Mouse (Mus musculus) stomach, postnatal 0 days (tissue): ENCODE results near the gene Il17re. TPM values are rescaled to one million over a fixed set of nuclear protein-coding genes. Genes with fewer than 3 reads are reported as not detected.

Experiments used
- ATAC-seq: fragments of 200-750 bp; cut with Nextera tagmentation; 2 replicates; pipeline ENCODE4 v1.8.0; 2017; ENCODE audit not compliant: low FRiP score, low TSS enrichment
- DNase-seq: peaks from one replicate; pipeline ENCODE4 v3.0.0-alpha.2; 2016; ENCODE audit warnings: low spot score
- H3K27ac ChIP-seq: fragments of 300-500 bp; sonication (generic); replicated peaks from 2 replicates; pipeline ENCODE4 v1.5.1; 2014; ENCODE audit warnings: mild to moderate bottlenecking, control low read depth
- H3K27me3 ChIP-seq: fragments of 300-500 bp; sonication (generic); 2 replicates; pipeline ENCODE4 v1.6.1; 2014; ENCODE audit warnings: low read length; ENCODE audit not compliant: control insufficient read depth, insufficient read depth
- H3K36me3 ChIP-seq: fragments of 300-500 bp; sonication (generic); 2 replicates; pipeline ENCODE4 v1.6.1; 2014; ENCODE audit warnings: low read length, mixed read lengths; ENCODE audit not compliant: control insufficient read depth, insufficient read depth
- H3K4me1 ChIP-seq: fragments of 300-500 bp; sonication (generic); replicated peaks from 2 replicates; pipeline ENCODE4 v1.6.1; 2014; ENCODE audit warnings: antibody characterized with exemption; ENCODE audit not compliant: control insufficient read depth, insufficient read depth
- H3K4me2 ChIP-seq: fragments of 300-500 bp; sonication (generic); replicated peaks from 2 replicates; pipeline ENCODE4 v1.6.1; 2014; ENCODE audit warnings: low read depth, mild to moderate bottlenecking, control low read depth, moderate library complexity
- H3K4me3 ChIP-seq: fragments of 300-500 bp; sonication (generic); 2 replicates; pipeline ENCODE4 v1.5.1; 2014; ENCODE audit warnings: low read depth, low read length, control low read depth
- H3K9ac ChIP-seq: fragments of 300-500 bp; sonication (generic); 2 replicates; pipeline ENCODE4 v1.6.1; 2014; ENCODE audit warnings: mild to moderate bottlenecking, low read length, control low read depth, mixed read lengths
- H3K9me3 ChIP-seq: fragments of 300-500 bp; sonication (generic); 2 replicates; pipeline ENCODE4 v1.6.1; 2016; ENCODE audit warnings: low read length; ENCODE audit not compliant: control insufficient read depth
- CTCF ChIP-seq: IDR thresholded peaks from 2 replicates; pipeline ENCODE4 v1.5.1; 2016; ENCODE audit warnings: antibody characterized with exemption, low read depth, mild to moderate bottlenecking, moderate library complexity
- EP300 ChIP-seq: optimal IDR thresholded peaks from 2 replicates; pipeline ENCODE3; 2016; ENCODE audit warnings: antibody characterized with exemption
- WGBS: fragments of 180-500 bp; shearing (Covaris S2); extraction: QIAGEN DNeasy Blood & Tissue Kit; methylation state at CpG from one replicate; pipeline ENCODE4 v1.1.7; 2014; 5-methylcytosine and 5-hydroxymethylcytosine counted together
- polyA plus RNA-seq: library from polyadenylated mRNA; unstranded; fragments of >200 nt; fragmentation: Nextera tagmentation; extraction: Ambion mirVana; gene quantifications from 2 replicates; pipeline ENCODE4 v1.2.1, GENCODE M21; 2015

Gene Il17re
- polyA plus RNA-seq, 1 experiment from 2014 or later, result 25.5 TPM

- no peak overlapping the region for H3K27ac ChIP-seq
- DNase-seq (no peak), ATAC-seq (no peak)
- no peaks in the 10 kb centered on the region for H3K36me3 ChIP-seq
- H3K4me2 ChIP-seq, result no peak overlapping the region
- WGBS, result 50% methylated on average over 3 of the region's 3 CpGs
- no peaks in the 10 kb centered on the region for H3K27me3 ChIP-seq
- no peak overlapping the region for H3K9ac ChIP-seq
- no peaks in the 10 kb centered on the region for H3K4me1 ChIP-seq
- no peaks in the 10 kb centered on the region for H3K9me3 ChIP-seq
- TF ChIP-seq CTCF, result no peak
- no peak for TF ChIP-seq EP300
- no peak overlapping the region for H3K4me3 ChIP-seq
Measured at GRCm38 (mm10) chr6:113431801-113432200, 26.5 kb upstream of the Il17re start.

- ATAC-seq (no peak), DNase-seq (no peak)
- Histone ChIP-seq H3K9me3 (no peaks in the 10 kb centered on the region), H3K27me3 (no peaks in the 10 kb centered on the region), H3K4me3 (no peak overlapping the region; the same call in 1 of the 2 replicates), H3K4me2 (no peak overlapping the region), H3K36me3 (no peaks in the 10 kb centered on the region), H3K9ac (no peak overlapping the region), H3K27ac (no peak overlapping the region), H3K4me1 (no peaks in the 10 kb centered on the region)
- TF ChIP-seq EP300 (no peak), CTCF (no peak)
- WGBS, result 59% methylated on average over 3 of the region's 3 CpGs
Measured at GRCm38 (mm10) chr6:113433661-113434060, 24.6 kb upstream of the Il17re start.

GRCm38 (mm10) chr6:113434691-113435090, 23.6 kb upstream of the Il17re start:
- Histone ChIP-seq H3K4me3 (no peak overlapping the region), H3K36me3 (no peaks in the 10 kb centered on the region), H3K27me3 (no peaks in the 10 kb centered on the region), H3K27ac (peak overlapping the region; percentile 79), H3K4me2 (no peak overlapping the region), H3K4me1 (no peaks in the 10 kb centered on the region), H3K9ac (no peak overlapping the region), H3K9me3 (no peaks in the 10 kb centered on the region)
- peak; percentile 81 for DNase-seq
- WGBS, result 48% methylated on average over 7 of the region's 7 CpGs
- ATAC-seq, result peak; percentile 90
- TF ChIP-seq CTCF, result peak; percentile 28; the same call in 1 of the 2 replicates
- TF ChIP-seq EP300, result no peak

- H3K4me2 ChIP-seq, result no peak within 1 kb of the TSS
- DNase-seq, result no peak
- no peak within 1 kb of the TSS for H3K4me3 ChIP-seq
- no peaks in the 10 kb centered on the region for H3K27me3 ChIP-seq
- H3K4me1 ChIP-seq, result no peaks in the 10 kb centered on the region
- peak within 1 kb of the TSS; percentile 79 for H3K27ac ChIP-seq
- no peaks in the 10 kb centered on the region for H3K36me3 ChIP-seq
- 79% methylated on average over 9 of the region's 9 CpGs for WGBS
- TF ChIP-seq CTCF, result no peak
- TF ChIP-seq EP300, result no peak
- no peaks in the 10 kb centered on the region for H3K9me3 ChIP-seq
- no peak for ATAC-seq
- H3K9ac ChIP-seq, result no peak within 1 kb of the TSS; the same call in 1 of the 2 replicates
Measured at GRCm38 (mm10) chr6:113435664-113436205, 22.5 kb upstream of the Il17re start, which contains the start of gene Cidec. Gene Cidec, minus strand, starts transcription at chr6:113435760.

- Histone ChIP-seq H3K4me2 (no peak overlapping the region), H3K27ac (no peak overlapping the region), H3K9ac (no peak overlapping the region), H3K4me1 (no peaks in the 10 kb centered on the region), H3K4me3 (no peak overlapping the region), H3K27me3 (no peaks in the 10 kb centered on the region), H3K36me3 (no peaks in the 10 kb centered on the region), H3K9me3 (no peaks in the 10 kb centered on the region)
- TF ChIP-seq EP300 (no peak), CTCF (no peak)
- no peak for DNase-seq
- 71% methylated on average over 12 of the region's 12 CpGs for WGBS
- ATAC-seq, result no peak
Measured at GRCm38 (mm10) chr6:113437135-113437534, 21.1 kb upstream of the Il17re start.

- ATAC-seq (peak; percentile 38; the same call in 1 of the 2 replicates), DNase-seq (peak; percentile 53)
- Histone ChIP-seq H3K27me3 (no peaks in the 10 kb centered on the region), H3K27ac (peak overlapping the region; percentile 49; the same call in 1 of the 2 replicates), H3K36me3 (no peaks in the 10 kb centered on the region), H3K4me3 (no peak overlapping the region), H3K9ac (no peak overlapping the region), H3K4me2 (no peak overlapping the region), H3K9me3 (no peaks in the 10 kb centered on the region), H3K4me1 (0 out of 2 replicates have a peak, but pooled peaks cover 3% of the 10 kb centered on the region)
- 33% methylated on average over 12 of the region's 12 CpGs for WGBS
- TF ChIP-seq EP300, result no peak
- no peak for TF ChIP-seq CTCF
Measured at GRCm38 (mm10) chr6:113438721-113439430, 19.4 kb upstream of the Il17re start.
